Mouse (Mus musculus) v-Abl transformed pro-B cells (cell line): Measurements from ENCODE around the gene Slc46a3.

ENCODE experiments used
- in situ Hi-C, 2 experiments: fragments of 400-800 bp; cut with MboI; formaldehyde crosslinking; loops; one replicate each; pipeline ENCODE4 v1.15.1; 2025; ENCODE audit not compliant: unreplicated experiment in 2 of 2

The Slc46a3 gene

GRCm38 (mm10) chr5:147894455-147895076, at the start of gene Slc46a3:
TSS of gene Slc46a3 (minus strand) at chr5:147894815.
- in situ Hi-C loops = loop anchor here (5.0 to 25.0 kb wide), 6 partner anchors 32 to 1740 kb away; partner anchors contain the start of genes Rnf6 (in 2 of the 2), Hsph1 (in 1 of the 2), Pomp (in 1 of the 2) and Tex26 (in 1 of the 2)

DNA sequence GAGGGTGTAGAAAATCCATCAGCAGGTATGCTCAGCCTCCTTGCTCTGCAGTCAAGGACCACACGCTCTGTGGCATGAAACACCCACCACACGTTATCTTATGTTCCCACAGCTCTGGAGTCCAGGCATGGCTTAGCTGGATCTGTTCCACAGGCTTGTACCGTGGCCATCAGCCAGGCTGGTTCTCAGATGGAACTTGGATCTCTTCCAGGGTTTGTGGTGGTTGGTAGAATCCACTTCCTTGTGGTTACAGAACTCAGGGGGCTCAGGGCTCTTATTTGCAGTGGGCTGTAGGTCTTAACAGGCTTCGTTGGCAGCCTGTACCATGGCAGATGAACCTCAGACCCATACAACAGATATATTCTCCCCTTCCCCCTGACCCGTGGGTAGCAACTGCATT, 44.6 kb upstream of the Slc46a3 start:
- in situ Hi-C loops = no loop called here

DNA sequence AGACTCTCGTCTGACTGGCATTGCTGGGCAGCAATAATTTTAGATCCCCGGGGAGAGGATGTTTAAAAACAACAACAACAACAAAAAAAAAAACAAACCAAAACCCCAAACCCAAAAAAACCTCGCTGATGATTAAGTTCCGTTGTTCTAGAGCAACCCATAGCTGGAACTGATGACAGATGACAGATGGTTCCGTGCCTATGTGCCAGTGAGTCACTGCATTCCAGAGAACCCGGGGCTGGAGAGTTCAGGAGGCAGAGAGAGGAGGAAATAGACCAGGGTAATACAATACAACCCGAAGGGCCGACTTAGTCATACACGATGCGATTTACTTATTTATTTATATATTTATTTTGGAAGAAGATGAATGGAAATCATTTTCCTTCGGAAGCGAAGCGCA, 40.5 kb upstream of the Slc46a3 start:
- in situ Hi-C loops = no loop called here

DNA sequence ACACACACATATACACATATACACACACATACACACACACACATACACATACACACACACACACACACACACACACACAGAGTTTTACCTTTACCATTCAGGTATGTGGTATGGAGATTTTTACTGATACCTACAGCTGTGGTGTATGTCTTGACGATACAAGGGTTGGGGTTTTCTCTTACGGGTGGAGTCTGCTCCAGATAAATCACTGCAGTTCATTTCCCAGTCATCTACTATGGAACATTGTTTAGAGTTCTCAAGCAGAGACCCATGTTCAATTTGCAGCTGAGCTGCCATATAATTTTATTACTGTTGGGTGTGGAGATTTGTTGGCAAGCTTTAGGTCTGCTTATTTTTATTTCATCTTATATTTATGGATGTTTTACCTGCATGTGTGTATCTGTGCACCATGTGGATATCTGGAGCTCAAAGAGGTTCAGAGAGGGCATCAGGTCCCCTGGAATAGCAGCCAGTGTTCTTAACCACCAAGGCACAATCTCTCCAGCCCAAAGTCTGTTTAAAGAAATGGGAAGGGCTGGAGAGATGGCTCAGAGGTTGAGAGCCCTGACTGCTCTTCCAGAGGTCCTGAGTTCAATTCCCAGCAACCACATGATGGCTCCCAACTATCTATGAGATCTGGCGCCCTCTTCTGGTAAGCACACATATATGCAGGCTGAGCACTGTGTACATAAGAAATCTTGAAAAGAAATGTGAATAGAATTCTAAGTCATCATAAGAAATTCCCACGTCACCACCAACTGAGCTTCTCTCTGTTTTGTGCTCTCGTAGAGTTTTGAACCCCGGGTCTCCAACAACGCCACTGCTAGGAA, 34.3 kb upstream of the Slc46a3 start:
- in situ Hi-C loops = no loop called here

- in situ Hi-C loops = no loop called here
Observed at GRCm38 (mm10) chr5:147925935-147926604, 31.5 kb upstream of the Slc46a3 start.

GRCm38 (mm10) chr5:147924621-147925020, 30.0 kb upstream of the Slc46a3 start:
- in situ Hi-C loops = no loop called here

GRCm38 (mm10) chr5:147918044-147918846, 23.6 kb upstream of the Slc46a3 start:
- in situ Hi-C loops = no loop called here

GRCm38 (mm10) chr5:147916171-147916570, 21.6 kb upstream of the Slc46a3 start:
- in situ Hi-C loops = no loop called here

- in situ Hi-C loops = no loop called here
Observed at GRCm38 (mm10) chr5:147915038-147915566, 20.5 kb upstream of the Slc46a3 start.

DNA sequence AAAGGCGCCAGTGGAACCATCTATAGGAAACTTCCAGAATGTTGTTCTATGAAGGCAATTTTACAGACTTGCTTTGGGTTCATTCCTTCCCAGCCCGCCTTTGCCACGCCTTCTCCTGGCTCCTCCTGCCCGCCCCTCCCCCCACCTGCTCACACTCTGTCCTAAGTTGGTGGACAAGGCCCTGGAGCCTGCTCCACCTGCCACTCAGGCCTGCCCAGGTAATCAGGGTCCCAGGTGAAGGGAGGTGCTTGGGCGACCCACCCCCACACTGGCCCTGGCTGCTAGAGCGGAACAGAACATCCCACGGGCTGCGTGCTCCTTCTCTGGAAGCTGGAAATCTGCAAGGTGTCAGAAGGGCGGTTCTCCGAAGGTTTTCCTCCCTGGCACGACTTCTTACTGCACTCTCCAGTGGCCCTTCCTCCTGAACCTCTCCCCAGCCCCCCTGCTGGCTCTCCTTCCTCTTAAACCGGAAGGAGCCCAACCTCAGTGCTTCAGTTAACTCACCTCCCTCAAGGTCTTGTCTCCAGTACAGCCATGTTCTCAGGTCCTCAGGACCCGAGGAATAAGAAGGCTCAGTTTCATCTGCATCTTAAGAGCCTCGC, 18.7 kb upstream of the Slc46a3 start:
- in situ Hi-C loops = no loop called here

GRCm38 (mm10) chr5:147911744-147912143, 17.1 kb upstream of the Slc46a3 start:
- in situ Hi-C loops = no loop called here

DNA sequence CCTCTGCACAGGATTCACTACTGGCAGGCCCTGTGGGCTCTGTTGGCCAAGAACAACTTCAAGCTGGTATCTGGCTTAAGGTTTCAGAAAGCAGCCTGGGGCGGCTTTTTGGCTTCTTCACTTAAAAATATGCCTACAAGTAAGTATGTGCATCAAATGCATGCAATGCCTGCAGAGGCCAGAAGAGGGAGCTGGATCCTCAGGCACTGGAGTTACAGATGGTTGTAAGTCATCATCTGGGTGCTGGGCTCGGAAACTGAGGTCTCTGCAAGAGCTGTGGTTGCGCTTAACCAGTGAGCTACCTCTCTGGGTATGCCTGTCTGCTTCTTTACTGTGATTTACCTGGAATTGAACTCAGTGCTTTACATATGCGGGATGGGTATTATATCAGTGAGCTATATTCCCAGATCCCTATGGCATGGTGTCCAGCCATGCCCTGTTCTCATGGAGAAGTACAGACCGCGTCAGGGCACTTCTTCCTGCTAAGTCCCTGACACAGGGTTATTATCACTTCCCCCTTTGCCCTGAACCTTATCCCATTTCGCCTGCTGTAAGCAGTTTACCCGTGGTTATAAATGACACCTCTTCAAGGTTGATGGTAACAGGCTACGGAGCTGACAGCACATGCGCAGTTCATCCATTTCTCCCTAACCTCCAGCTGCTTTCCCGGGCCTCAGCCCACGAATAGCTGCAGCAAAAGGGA, 16.3 kb upstream of the Slc46a3 start:
- in situ Hi-C loops = no loop called here

DNA sequence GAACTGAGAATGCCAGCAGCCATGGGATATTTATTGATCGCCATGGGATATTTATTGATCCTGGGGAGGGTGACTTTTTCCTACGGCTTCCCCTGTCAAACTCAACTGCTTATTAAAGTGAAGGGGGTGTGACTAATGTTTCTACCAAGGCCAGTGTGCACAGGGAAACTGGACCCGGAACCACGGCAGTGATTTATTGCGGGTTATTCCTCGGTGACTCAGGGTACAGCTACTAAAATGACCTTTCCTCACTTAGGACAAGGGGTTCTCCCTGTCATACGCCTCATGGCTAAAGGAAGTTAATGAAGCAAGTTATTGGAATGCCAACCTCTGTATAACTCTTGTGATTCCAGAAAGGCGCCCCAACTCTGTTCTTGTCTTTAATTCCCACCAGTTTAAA, 13.2 kb upstream of the Slc46a3 start:
- in situ Hi-C loops = no loop called here

- in situ Hi-C loops = no loop called here
Observed at GRCm38 (mm10) chr5:147907144-147907543, 12.5 kb upstream of the Slc46a3 start.

- in situ Hi-C loops = no loop called here
Observed at GRCm38 (mm10) chr5:147903166-147903565, 8.6 kb upstream of the Slc46a3 start.

DNA sequence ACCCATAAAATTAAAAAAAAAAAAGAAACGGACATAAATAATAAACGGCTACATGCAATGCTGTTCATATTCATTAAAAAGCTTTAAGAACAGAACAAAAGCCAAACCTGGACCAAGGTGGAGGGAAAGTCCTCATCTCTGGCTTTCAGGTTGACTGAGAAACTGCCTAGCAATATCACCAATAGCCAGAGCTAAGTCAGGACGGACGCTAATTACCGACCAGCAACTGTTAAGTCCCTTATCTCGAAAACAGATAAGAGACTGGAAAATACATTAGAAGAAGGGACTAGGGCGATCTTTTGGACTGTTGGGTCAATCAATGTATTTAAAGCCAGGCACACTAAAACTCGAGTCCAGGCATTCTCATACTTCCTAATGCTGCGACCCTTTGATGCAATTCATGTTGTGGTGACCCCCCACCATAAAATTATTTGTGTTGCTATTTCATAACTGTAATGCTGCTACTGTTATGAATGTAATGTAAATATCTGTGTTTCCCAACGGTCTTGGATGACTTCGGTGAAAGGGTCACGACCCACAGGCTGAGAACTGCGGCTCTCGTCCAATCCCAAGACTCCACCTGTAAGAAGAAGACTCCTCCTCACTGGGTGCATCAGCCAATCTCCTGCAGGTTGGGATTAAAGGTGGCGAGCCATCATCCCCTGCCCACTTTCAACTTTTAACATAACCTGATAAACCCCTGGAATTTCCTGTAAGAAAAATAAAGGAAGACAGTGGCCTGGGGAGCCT, 7.6 kb upstream of the Slc46a3 start:
- in situ Hi-C loops = no loop called here

DNA sequence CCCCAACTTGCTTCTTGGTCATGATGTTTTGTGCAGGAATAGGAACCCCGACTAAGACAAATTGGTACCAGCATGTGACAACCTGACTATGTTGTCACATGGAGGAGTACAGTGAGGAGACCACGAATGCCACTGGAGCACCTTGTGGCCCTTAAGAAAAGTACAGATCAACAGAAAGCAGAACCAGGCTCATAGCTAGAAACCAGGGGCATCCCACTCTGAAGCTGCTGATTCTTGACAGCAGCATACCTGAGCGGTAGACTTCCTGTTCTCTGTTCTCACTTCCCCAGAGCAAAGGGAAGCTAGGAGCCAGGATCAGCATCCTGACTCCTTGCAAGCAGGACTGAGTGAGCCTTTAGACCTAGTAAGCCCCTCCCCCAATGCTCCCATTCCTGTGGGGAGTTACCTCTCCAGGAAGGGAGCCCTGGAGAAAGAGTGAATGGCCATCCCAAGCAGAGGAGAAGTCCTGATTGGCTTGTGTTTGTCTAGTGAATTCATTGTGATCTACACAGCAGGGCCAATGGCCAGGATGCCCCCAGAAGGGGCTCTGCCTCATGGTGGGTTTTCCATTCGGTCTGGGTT, 4.4 kb upstream of the Slc46a3 start:
- in situ Hi-C loops = loop anchor here (5.0 to 25.0 kb wide), 6 partner anchors 37 to 1736 kb away; partner anchors contain the start of genes Rnf6 (in 2 of the 2), Hsph1 (in 1 of the 2), Pomp (in 1 of the 2) and Tex26 (in 1 of the 2)

DNA sequence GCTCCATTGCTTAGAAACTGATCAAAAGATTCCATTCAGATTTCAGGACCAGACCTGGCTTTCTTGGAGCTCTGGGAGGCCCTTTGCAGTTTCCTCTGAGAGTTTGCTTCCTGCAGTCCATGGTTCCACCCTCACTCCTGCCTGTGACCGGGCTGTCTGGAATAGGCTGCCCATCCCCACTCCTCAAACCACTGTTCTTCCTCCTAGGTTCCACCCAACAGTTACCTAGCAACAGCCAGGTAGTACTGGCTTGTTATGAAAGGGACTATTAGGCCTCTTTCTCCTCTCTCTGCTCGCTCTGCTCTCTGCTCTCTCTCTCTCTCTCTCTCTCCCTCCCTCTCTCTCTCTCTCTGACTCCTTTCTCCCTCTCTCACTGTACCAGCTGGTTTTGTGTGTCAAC, 3.6 kb upstream of the Slc46a3 start:
- in situ Hi-C loops = loop anchor here (5.0 to 25.0 kb wide), 6 partner anchors 36 to 1737 kb away; partner anchors contain the start of genes Rnf6 (in 2 of the 2), Hsph1 (in 1 of the 2), Pomp (in 1 of the 2) and Tex26 (in 1 of the 2)
